ENCODE assay signal across 7 mouse cellular contexts in the genomic region with DNA sequence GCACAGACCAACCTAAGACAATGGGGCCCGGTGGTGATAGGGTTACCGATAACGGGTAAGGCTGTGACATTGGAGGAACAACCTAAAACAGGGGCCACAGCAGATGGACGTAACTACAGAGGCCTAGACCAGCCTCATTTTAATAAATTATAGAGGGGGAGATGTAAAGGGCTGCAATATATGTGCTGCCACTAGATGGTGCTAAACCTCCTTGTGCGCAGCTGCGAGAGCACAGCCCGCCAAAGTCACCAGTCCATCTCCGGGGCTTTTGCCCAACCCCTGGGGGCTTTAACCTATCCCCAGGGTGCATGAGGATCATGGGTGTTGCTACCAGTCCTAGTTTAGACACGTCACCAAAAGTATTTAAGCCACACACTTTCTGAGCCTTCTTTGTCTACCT.
DNase-seq lines count a peak whose midpoint lies in the region; ATAC-seq and TF ChIP-seq lines count a peak whose summit lies in the region.
"Not testable (repeated sequence)": the region's sequence is repeated elsewhere in the genome, so short reads cannot be mapped to it uniquely, and the experiment has no call there.

No protein-coding gene starts in this region.

- H3K9me3 ChIP-seq in liver, postnatal 0 days (ENCODE audit: low read length), result not testable (repeated sequence)

- H3K4me2 ChIP-seq in liver, postnatal 0 days (ENCODE audit: low read depth, low read length), result not testable (repeated sequence)

- 57% methylated on average over 8 of the region's 9 CpGs for WGBS in liver, postnatal 0 days (ENCODE audit: insufficient replicate concordance)

- not testable (repeated sequence) for TF ChIP-seq EP300 in liver, postnatal 0 days (IDR thresholded peaks at IDR 0.05; ENCODE audit: low read depth)

- DNase-seq in ES-CJ7 (ENCODE audit: low read depth, low spot score), result peak; percentile 5
- DNase-seq in adrenal gland, postnatal 10 days, result peak; percentile 4
- DNase-seq in heart, postnatal 10 days, result peak; percentile 3 to 6
- DNase-seq in kidney, adult 9 months, result peak; percentile 13
- DNase-seq in layer of hippocampus, adult 9-10 months (ENCODE audit: low spot score), result peak; percentile 4
- not testable (repeated sequence) for DNase-seq in liver, postnatal 0 days
- peak; percentile 6 for DNase-seq in thymus, postnatal 4 days

- TF ChIP-seq CTCF in liver, postnatal 0 days (IDR thresholded peaks at IDR 0.05; ENCODE audit: low read depth), result 0 out of 2 replicates have a peak, but pooled peaks have one; percentile 7

- H3K27ac ChIP-seq in liver, postnatal 0 days (ENCODE audit: low read depth), result not testable (repeated sequence)

- not testable (repeated sequence) for H3K9ac ChIP-seq in liver, postnatal 0 days (replicated peaks)

- H3K4me3 ChIP-seq in liver, postnatal 0 days (ENCODE audit: low read depth, low read length), result not testable (repeated sequence)

- intact Hi-C loops in heart, postnatal 10 days (cut with DNase I), result not testable (repeated sequence)

- not testable (repeated sequence) for H3K4me1 ChIP-seq in liver, postnatal 0 days (ENCODE audit: insufficient read depth)

- ATAC-seq in liver, postnatal 0 days, result not testable (repeated sequence)

- not testable (repeated sequence) for H3K27me3 ChIP-seq in liver, postnatal 0 days (ENCODE audit: insufficient read depth, low read length)

- H3K36me3 ChIP-seq in liver, postnatal 0 days (replicated peaks; ENCODE audit: insufficient read depth, low read length), result not testable (repeated sequence)
